Mouse (Mus musculus): ENCODE results near the gene Fcrl5. TPM values are rescaled to one million over a fixed set of nuclear protein-coding genes. Genes with fewer than 3 reads are reported as not detected.

Fcrl5 gene
- polyA plus RNA-seq, 1 experiment from 2014 or later, result not detected

- Histone ChIP-seq H3K4me2 (ENCODE audit: low read length) (no peak overlapping the region), H3K36me3 (ENCODE audit: control insufficient read depth, insufficient read depth, low read length) (peaks cover 81% of the 10 kb centered on the region)
- WGBS, result 89% methylated on average over 3 of the region's 3 CpGs
Measured at GRCm38 (mm10) chr3:87530234-87530633, 94.7 kb downstream of the Fcrl5 start.

GRCm38 (mm10) chr3:87533667-87534378, 98.2 kb downstream of the Fcrl5 start:
- Histone ChIP-seq H3K27ac (ENCODE audit: low read depth, low read length) (no peak overlapping the region), H3K4me2 (ENCODE audit: low read length) (no peak overlapping the region), H3K4me1 (ENCODE audit: control insufficient read depth, insufficient read depth, low read length) (no peaks in the 10 kb centered on the region), H3K4me3 (ENCODE audit: low read depth, low read length) (no peak overlapping the region), H3K9ac (ENCODE audit: low read length) (no peak overlapping the region), H3K27me3 (replicated peaks; ENCODE audit: control insufficient read depth, insufficient read depth, low read length) (no peaks in the 10 kb centered on the region), H3K36me3 (ENCODE audit: control insufficient read depth, insufficient read depth, low read length) (peaks cover 99% of the 10 kb centered on the region), H3K9me3 (replicated peaks; ENCODE audit: control insufficient read depth, low read length) (no peaks in the 10 kb centered on the region)
- no peak for DNase-seq (ENCODE audit: low spot score)
- WGBS, result 92% methylated on average over 7 of the region's 7 CpGs
- ATAC-seq, result no peak

More at GRCm38 (mm10) chr3:87530234-87530633, 94.7 kb downstream of the Fcrl5 start:
- Histone ChIP-seq H3K27me3 (replicated peaks; ENCODE audit: control insufficient read depth, insufficient read depth, low read length) (no peaks in the 10 kb centered on the region), H3K27ac (ENCODE audit: low read depth, low read length) (no peak overlapping the region), H3K4me1 (ENCODE audit: control insufficient read depth, insufficient read depth, low read length) (peaks cover 8% of the 10 kb centered on the region), H3K9me3 (replicated peaks; ENCODE audit: control insufficient read depth, low read length) (no peaks in the 10 kb centered on the region), H3K9ac (ENCODE audit: low read length) (no peak overlapping the region), H3K4me3 (ENCODE audit: low read depth, low read length) (no peak overlapping the region)
- no peak for DNase-seq (ENCODE audit: low spot score)
- no peak for ATAC-seq

GRCm38 (mm10) chr3:87538034-87538433, 102.5 kb downstream of the Fcrl5 start:
- Histone ChIP-seq H3K4me1 (ENCODE audit: control insufficient read depth, insufficient read depth, low read length) (no peaks in the 10 kb centered on the region), H3K36me3 (ENCODE audit: control insufficient read depth, insufficient read depth, low read length) (peaks cover 62% of the 10 kb centered on the region), H3K9ac (ENCODE audit: low read length) (no peak overlapping the region), H3K4me3 (ENCODE audit: low read depth, low read length) (no peak overlapping the region), H3K9me3 (replicated peaks; ENCODE audit: control insufficient read depth, low read length) (no peaks in the 10 kb centered on the region), H3K27ac (ENCODE audit: low read depth, low read length) (no peak overlapping the region), H3K27me3 (replicated peaks; ENCODE audit: control insufficient read depth, insufficient read depth, low read length) (no peaks in the 10 kb centered on the region), H3K4me2 (ENCODE audit: low read length) (no peak overlapping the region)
- DNase-seq (ENCODE audit: low spot score) (no peak), ATAC-seq (no peak)
- WGBS, result 92% methylated on average over 10 of the region's 10 CpGs

GRCm38 (mm10) chr3:87540028-87540675, 104.6 kb downstream of the Fcrl5 start:
- Histone ChIP-seq H3K27me3 (replicated peaks; ENCODE audit: control insufficient read depth, insufficient read depth, low read length) (no peaks in the 10 kb centered on the region), H3K9me3 (replicated peaks; ENCODE audit: control insufficient read depth, low read length) (no peaks in the 10 kb centered on the region), H3K4me3 (ENCODE audit: low read depth, low read length) (no peak overlapping the region), H3K27ac (ENCODE audit: low read depth, low read length) (no peak overlapping the region), H3K4me1 (ENCODE audit: control insufficient read depth, insufficient read depth, low read length) (no peaks in the 10 kb centered on the region), H3K4me2 (ENCODE audit: low read length) (no peak overlapping the region), H3K36me3 (ENCODE audit: control insufficient read depth, insufficient read depth, low read length) (peaks cover 42% of the 10 kb centered on the region), H3K9ac (ENCODE audit: low read length) (no peak overlapping the region)
- DNase-seq (ENCODE audit: low spot score) (no peak), ATAC-seq (no peak)
- WGBS, result 79% methylated on average over 11 of the region's 11 CpGs

- Histone ChIP-seq H3K4me1 (ENCODE audit: control insufficient read depth, insufficient read depth, low read length) (no peaks in the 10 kb centered on the region), H3K9ac (ENCODE audit: low read length) (no peak overlapping the region), H3K27me3 (replicated peaks; ENCODE audit: control insufficient read depth, insufficient read depth, low read length) (no peaks in the 10 kb centered on the region), H3K36me3 (ENCODE audit: control insufficient read depth, insufficient read depth, low read length) (peaks cover 36% of the 10 kb centered on the region), H3K4me2 (ENCODE audit: low read length) (no peak overlapping the region), H3K27ac (ENCODE audit: low read depth, low read length) (no peak overlapping the region), H3K4me3 (ENCODE audit: low read depth, low read length) (no peak overlapping the region), H3K9me3 (replicated peaks; ENCODE audit: control insufficient read depth, low read length) (no peaks in the 10 kb centered on the region)
- ATAC-seq (no peak), DNase-seq (ENCODE audit: low spot score) (no peak)
- WGBS, result 20% methylated on average over 8 of the region's 8 CpGs
Measured at GRCm38 (mm10) chr3:87540714-87541113, 105.1 kb downstream of the Fcrl5 start.

- Histone ChIP-seq H3K4me3 (ENCODE audit: low read depth, low read length) (no peak overlapping the region), H3K36me3 (ENCODE audit: control insufficient read depth, insufficient read depth, low read length) (peaks cover 17% of the 10 kb centered on the region; the same call in 1 of the 2 replicates), H3K9ac (ENCODE audit: low read length) (no peak overlapping the region), H3K27me3 (replicated peaks; ENCODE audit: control insufficient read depth, insufficient read depth, low read length) (no peaks in the 10 kb centered on the region), H3K9me3 (replicated peaks; ENCODE audit: control insufficient read depth, low read length) (no peaks in the 10 kb centered on the region), H3K4me2 (ENCODE audit: low read length) (no peak overlapping the region), H3K4me1 (ENCODE audit: control insufficient read depth, insufficient read depth, low read length) (no peaks in the 10 kb centered on the region), H3K27ac (ENCODE audit: low read depth, low read length) (no peak overlapping the region)
- DNase-seq (ENCODE audit: low spot score) (no peak), ATAC-seq (no peak)
- 25% methylated on average over 7 of the region's 7 CpGs for WGBS
Measured at GRCm38 (mm10) chr3:87542481-87543215, 107.1 kb downstream of the Fcrl5 start.

- no peak overlapping the region for H3K27ac ChIP-seq (ENCODE audit: low read depth, low read length)
- 61% methylated on average over 3 of the region's 3 CpGs for WGBS
Measured at GRCm38 (mm10) chr3:87545554-87545953, 110.0 kb downstream of the Fcrl5 start.

GRCm38 (mm10) chr3:87546291-87546721, 110.7 kb downstream of the Fcrl5 start:
- DNase-seq (ENCODE audit: low spot score), result no peak
- H3K4me1 ChIP-seq (ENCODE audit: control insufficient read depth, insufficient read depth, low read length), result no peaks in the 10 kb centered on the region
- no peak overlapping the region for H3K4me3 ChIP-seq (ENCODE audit: low read depth, low read length)
- H3K27ac ChIP-seq (ENCODE audit: low read depth, low read length), result 0 out of 2 replicates have a peak overlapping the region, but pooled peaks have one; percentile 5
- no peak for ATAC-seq
- H3K4me2 ChIP-seq (ENCODE audit: low read length), result no peak overlapping the region
- WGBS, result 84% methylated on average over 10 of the region's 10 CpGs
- H3K9me3 ChIP-seq (replicated peaks; ENCODE audit: control insufficient read depth, low read length), result no peaks in the 10 kb centered on the region
- H3K36me3 ChIP-seq (ENCODE audit: control insufficient read depth, insufficient read depth, low read length), result no peaks in the 10 kb centered on the region
- H3K9ac ChIP-seq (ENCODE audit: low read length), result no peak overlapping the region
- no peaks in the 10 kb centered on the region for H3K27me3 ChIP-seq (replicated peaks; ENCODE audit: control insufficient read depth, insufficient read depth, low read length)

More at GRCm38 (mm10) chr3:87545554-87545953, 110.0 kb downstream of the Fcrl5 start:
- no peak for ATAC-seq
- H3K4me3 ChIP-seq (ENCODE audit: low read depth, low read length), result no peak overlapping the region
- no peak overlapping the region for H3K4me2 ChIP-seq (ENCODE audit: low read length)
- no peaks in the 10 kb centered on the region for H3K4me1 ChIP-seq (ENCODE audit: control insufficient read depth, insufficient read depth, low read length)
- DNase-seq (ENCODE audit: low spot score), result no peak
- no peak overlapping the region for H3K9ac ChIP-seq (ENCODE audit: low read length)
- no peaks in the 10 kb centered on the region for H3K27me3 ChIP-seq (replicated peaks; ENCODE audit: control insufficient read depth, insufficient read depth, low read length)
- H3K9me3 ChIP-seq (replicated peaks; ENCODE audit: control insufficient read depth, low read length), result no peaks in the 10 kb centered on the region
- H3K36me3 ChIP-seq (ENCODE audit: control insufficient read depth, insufficient read depth, low read length), result no peaks in the 10 kb centered on the region
